Mouse (Mus musculus): ENCODE measurements around the gene Pih1d1.

GRCm38 (mm10) chr7:45192585-45193310, 38.6 kb downstream of the Pih1d1 start:
- TF ChIP-seq CTCF (IDR thresholded peaks at IDR 0.05; ENCODE audit: insufficient read depth, low read length) (no peak), POLR2A (IDR thresholded peaks at IDR 0.05; ENCODE audit: borderline replicate concordance, extremely low read depth, low read depth, low read length) (no peak)
